Mouse (Mus musculus): ENCODE measurements around the gene Fkbp1a. TPM values are rescaled to one million over a fixed set of nuclear protein-coding genes. Genes with fewer than 3 reads are reported as not detected.

Gene Fkbp1a
- polyA plus RNA-seq, 1 experiment from 2014 or later, result 973 TPM

DNA sequence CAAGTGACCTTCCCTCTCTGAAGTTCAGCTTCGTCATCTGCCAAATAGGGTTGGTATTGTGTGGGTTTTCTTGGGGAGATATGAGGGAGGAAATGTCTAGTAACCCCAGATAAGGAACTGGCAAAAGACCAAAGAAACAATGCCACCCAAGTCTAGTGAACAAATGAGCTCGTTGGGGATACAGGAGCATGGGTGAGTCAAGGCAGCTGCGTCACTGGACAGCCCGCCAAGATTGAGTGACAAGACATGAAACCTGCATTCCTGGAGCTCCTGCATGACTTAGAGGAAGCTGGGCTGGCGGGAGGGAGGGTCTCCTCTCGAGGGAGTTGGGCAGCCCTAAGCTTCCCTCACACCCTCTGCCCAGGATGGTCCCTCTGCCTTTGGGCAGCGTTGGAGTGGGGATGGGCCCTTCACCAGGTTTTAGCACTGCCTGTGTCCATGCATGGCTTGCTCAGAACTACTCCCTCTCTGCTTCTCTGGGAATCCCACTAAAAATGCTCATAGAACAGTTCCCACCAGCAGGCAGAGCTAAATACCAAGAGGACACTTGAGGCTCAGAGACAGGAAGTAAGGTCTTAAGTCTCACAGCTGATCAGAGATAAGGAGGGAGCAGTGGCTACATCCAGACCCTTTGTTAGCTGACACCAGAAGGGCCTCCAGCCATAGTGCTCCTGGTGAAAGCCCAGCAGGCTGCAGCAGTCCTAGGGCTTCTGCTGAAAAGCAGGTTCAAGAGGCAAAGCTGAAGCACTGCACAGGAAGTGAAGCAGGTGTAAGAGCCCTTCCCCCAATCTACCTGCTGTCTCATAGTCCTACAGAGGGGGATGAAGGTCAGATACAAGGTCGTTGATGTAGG, 11.7 kb upstream of the Fkbp1a start:
- WGBS, result 24% methylated on average over 8 of the region's 8 CpGs
- Histone ChIP-seq H3K27ac (peak overlapping the region; percentile 59), H3K4me3 (no peak overlapping the region), H3K27me3 (ENCODE audit: insufficient read depth, poor library complexity, severe bottlenecking) (no peaks in the 10 kb centered on the region), H3K36me3 (no peaks in the 10 kb centered on the region), H3K9me3 (no peaks in the 10 kb centered on the region), H3K4me1 (peaks cover 14% of the 10 kb centered on the region)
- no peak for DNase-seq (ENCODE audit: low spot score)

DNA sequence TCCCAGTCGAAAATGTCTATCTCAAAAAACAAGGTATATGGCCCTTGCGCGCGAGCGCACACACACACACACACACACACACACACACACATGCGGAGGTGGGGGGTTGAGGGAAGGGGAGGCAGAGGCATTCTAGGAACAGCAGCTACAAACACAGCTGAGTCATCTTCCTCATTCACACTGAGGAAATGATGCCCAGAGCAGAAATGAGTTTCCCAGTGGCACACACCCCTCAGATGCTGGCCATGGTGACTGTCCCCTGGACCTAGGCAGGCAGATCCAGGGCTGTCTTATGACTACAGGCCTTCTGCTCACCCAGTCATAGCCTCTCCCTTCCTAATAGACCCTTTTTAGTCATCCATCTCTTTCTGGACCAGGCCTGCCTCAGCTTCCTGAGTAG, 8.7 kb upstream of the Fkbp1a start:
- peaks cover 14% of the 10 kb centered on the region for H3K4me1 ChIP-seq
- H3K27ac ChIP-seq, result no peak overlapping the region
- WGBS, result 87% methylated on average over 6 of the region's 6 CpGs
- H3K36me3 ChIP-seq, result no peaks in the 10 kb centered on the region
- no peaks in the 10 kb centered on the region for H3K27me3 ChIP-seq (ENCODE audit: insufficient read depth, poor library complexity, severe bottlenecking)
- DNase-seq (ENCODE audit: low spot score), result no peak
- no peak overlapping the region for H3K4me3 ChIP-seq
- no peaks in the 10 kb centered on the region for H3K9me3 ChIP-seq

DNA sequence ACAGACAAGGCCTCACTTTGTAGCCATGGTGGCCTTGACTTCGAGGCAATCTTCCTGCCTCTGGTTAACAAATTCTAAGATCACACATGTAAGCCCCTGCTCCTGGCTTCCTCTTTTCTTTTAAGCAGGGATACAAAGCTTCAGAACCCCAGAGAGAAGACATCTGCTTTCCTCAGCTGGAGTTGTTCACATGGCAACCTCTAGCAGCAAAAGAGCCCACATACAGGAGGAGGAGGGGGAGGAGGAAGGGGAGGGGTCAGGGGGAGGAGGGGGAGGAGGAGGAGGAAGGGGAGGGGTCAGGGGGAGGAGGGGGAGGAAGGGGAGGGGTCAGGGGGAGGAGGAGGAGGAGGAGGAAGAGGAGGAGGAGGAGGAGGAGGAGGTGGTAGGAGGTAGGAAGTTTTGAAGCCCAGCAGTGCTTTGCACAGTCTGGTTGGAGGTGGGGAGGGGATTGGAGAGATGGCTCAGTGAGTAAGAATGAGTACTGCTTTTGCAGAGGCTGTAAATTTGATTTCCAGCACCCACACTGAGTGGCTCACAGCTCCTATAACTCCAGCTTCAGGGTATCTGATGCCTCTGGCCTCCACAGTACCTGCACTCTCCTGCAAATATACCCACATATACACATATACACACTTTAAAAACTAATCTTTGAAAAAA, 6.2 kb upstream of the Fkbp1a start:
- Histone ChIP-seq H3K27ac (no peak overlapping the region), H3K4me1 (peaks cover 5% of the 10 kb centered on the region), H3K36me3 (no peaks in the 10 kb centered on the region), H3K4me3 (no peak overlapping the region), H3K9me3 (no peaks in the 10 kb centered on the region), H3K27me3 (ENCODE audit: insufficient read depth, poor library complexity, severe bottlenecking) (no peaks in the 10 kb centered on the region)
- 56% methylated on average over 1 of the region's 1 CpGs for WGBS
- no peak for DNase-seq (ENCODE audit: low spot score)

DNA sequence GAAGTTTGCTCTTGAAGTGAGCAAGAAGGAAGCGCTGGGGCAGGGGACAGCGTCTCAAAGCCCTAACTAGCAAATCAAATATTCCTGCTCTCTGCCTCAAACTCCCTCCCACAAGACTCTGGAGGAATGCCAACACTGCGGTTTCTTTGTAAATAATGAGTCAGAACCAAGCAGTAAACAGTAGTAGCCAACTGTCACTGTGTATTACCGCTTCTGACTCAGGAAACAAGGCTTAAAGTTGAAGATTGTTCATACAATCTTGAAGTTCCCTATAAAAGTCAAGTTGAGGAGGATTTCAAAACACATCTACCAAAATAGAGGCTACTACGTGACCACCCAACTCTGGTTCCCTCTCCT, 5.7 kb upstream of the Fkbp1a start:
- 71% methylated on average over 5 of the region's 5 CpGs for WGBS
- H3K27ac ChIP-seq, result no peak overlapping the region
- H3K27me3 ChIP-seq (ENCODE audit: insufficient read depth, poor library complexity, severe bottlenecking), result no peaks in the 10 kb centered on the region
- no peak for DNase-seq (ENCODE audit: low spot score)
- H3K9me3 ChIP-seq, result no peaks in the 10 kb centered on the region
- no peaks in the 10 kb centered on the region for H3K36me3 ChIP-seq
- H3K4me1 ChIP-seq, result peaks cover 7% of the 10 kb centered on the region; the same call in 1 of the 2 replicates
- H3K4me3 ChIP-seq, result no peak overlapping the region

DNA sequence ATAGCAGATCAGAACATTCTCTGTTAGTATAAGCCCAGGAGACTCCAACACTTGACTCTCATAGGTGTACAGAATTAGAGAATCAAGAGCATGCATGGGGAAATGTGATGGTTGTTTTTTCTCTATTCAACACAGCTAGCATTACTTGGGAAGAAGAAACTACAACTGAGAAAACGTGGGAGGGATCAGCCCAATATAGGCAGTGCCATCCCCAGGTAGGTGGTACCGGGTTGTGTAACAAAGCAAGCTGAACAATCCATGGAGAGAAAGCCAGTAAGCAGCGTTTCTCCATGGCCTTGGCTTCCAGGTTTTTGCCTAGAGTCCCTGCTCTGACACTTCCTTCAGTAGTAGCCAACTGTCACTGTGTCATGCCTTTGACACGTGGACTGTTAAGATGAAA, 3.6 kb upstream of the Fkbp1a start:
- Histone ChIP-seq H3K9me3 (no peaks in the 10 kb centered on the region), H3K4me1 (peaks cover 6% of the 10 kb centered on the region), H3K4me3 (no peak overlapping the region), H3K36me3 (no peaks in the 10 kb centered on the region), H3K27ac (no peak overlapping the region), H3K27me3 (ENCODE audit: insufficient read depth, poor library complexity, severe bottlenecking) (no peaks in the 10 kb centered on the region)
- no peak for DNase-seq (ENCODE audit: low spot score)
- WGBS, result 55% methylated on average over 4 of the region's 4 CpGs

DNA sequence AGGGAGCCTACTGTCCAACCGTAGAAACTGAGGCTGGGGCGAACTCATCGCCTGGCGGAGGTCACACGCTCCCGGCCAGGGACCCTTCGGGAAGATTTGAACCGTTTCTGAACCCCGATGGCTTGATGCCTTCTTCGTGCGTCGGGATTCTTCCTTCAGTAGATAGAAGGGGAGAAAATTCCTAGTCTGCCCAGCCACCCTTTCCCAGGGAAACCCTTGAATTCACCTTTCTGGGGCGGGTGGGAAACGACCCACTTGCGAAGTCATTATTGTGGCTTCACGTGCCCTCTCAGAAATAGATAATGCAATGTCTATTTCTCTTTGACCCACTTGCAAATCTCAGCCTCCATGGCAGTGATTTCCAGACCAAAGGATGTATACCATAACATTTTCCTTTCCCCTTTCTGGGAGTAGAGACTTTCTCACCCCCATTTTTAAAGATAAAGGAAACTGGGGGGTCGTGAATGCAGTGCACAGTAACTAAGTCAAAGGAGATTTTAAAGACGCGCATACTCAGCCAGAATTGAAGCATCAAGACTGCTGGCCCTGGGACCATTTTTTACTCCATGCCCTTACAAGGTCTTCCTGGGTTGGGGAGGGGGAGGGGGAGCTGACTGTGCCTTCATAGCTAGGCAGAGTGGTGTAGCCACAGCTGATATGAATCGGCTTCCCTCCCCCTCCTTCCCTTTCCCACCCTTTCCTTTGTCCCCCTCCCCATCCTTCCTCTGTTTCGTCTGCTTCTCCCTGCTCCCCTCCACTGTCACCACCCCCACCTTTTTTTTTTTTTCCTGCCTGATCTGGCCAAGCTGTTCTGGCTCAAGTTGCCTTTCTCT, 996 bp downstream of the Fkbp1a start:
- WGBS, result 1% methylated on average over 21 of the region's 21 CpGs
- Histone ChIP-seq H3K4me1 (peaks cover 41% of the 10 kb centered on the region), H3K27me3 (ENCODE audit: insufficient read depth, poor library complexity, severe bottlenecking) (no peaks in the 10 kb centered on the region), H3K9me3 (no peaks in the 10 kb centered on the region), H3K27ac (peak overlapping the region; percentile 99), H3K36me3 (peaks cover 44% of the 10 kb centered on the region), H3K4me3 (peak overlapping the region; percentile 98)
- DNase-seq (ENCODE audit: low spot score), result peak; percentile 84

DNA sequence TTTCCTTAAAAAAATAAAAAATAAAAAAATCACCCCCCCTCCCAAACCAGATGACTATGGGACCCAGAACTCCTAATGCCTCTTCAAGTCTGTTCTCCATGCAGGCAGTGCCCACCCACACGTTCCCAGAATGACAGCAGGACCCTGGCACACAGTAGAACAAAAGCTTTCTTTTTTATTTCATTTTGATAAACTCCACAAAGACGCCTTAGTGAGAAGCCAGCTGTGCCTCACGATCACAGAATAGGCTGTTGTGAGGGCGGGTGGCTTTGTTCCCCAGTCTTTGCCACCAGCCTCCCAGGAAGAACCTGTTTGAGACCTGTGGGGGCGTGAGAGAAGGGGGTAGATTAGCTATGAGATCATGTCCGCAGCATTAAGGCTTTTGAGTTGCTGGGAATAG, 2.4 kb downstream of the Fkbp1a start:
- H3K27ac ChIP-seq, result peak overlapping the region; percentile 36; the same call in 1 of the 2 replicates
- H3K4me3 ChIP-seq, result peak overlapping the region; percentile 98
- no peaks in the 10 kb centered on the region for H3K27me3 ChIP-seq (ENCODE audit: insufficient read depth, poor library complexity, severe bottlenecking)
- H3K9me3 ChIP-seq, result no peaks in the 10 kb centered on the region
- peaks cover 55% of the 10 kb centered on the region for H3K4me1 ChIP-seq
- 41% methylated on average over 6 of the region's 6 CpGs for WGBS
- DNase-seq (ENCODE audit: low spot score), result no peak
- peaks cover 56% of the 10 kb centered on the region for H3K36me3 ChIP-seq

DNA sequence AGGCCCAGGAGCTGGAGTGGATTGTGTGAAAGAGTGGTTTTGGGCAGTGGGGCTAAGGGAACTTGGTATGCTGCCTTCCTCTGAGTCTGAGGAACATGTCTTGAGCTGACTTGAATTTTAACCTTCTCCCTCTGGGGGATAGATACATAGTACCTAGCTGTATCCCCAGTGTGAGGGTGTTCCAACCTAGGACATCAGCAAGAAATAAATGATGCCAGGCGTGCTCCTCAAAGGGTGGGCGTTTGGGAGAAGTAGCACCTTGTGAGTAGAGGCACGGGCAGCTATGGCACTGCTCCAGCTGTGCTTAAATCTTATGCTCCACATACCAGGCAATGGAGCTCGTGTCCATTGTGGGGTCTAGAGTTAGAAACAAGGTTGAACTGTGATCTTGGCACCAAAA, 4.3 kb downstream of the Fkbp1a start:
- DNase-seq (ENCODE audit: low spot score), result no peak
- 85% methylated on average over 4 of the region's 4 CpGs for WGBS
- no peak overlapping the region for H3K27ac ChIP-seq
- H3K4me3 ChIP-seq, result no peak overlapping the region
- H3K9me3 ChIP-seq, result no peaks in the 10 kb centered on the region
- H3K36me3 ChIP-seq, result peaks cover 75% of the 10 kb centered on the region
- no peaks in the 10 kb centered on the region for H3K27me3 ChIP-seq (ENCODE audit: insufficient read depth, poor library complexity, severe bottlenecking)
- peaks cover 66% of the 10 kb centered on the region for H3K4me1 ChIP-seq

DNA sequence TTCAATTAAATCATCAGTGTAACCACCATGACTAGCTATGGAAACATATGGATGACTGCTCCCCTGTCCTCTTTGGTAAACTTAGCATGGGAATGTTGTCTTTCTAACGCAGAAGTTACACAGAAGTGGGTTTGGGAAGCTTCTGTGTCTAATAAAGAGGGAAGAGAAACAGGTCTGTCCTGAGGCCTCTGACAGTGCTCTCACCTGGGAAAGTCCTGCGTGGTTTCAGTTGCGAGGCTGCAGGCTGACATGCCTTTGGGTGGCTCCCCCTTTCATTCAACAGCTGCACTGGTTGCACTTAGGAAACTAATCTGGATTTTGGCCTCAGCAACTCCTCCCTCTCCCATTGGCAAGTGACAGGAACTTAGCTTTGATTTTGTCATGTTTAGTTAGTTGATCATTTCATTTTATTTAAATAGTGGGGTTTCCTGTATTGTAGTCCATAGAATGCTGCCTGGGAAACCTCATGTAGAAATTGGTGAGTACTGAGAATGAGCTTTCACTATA, 7.4 kb downstream of the Fkbp1a start:
- Histone ChIP-seq H3K27me3 (ENCODE audit: insufficient read depth, poor library complexity, severe bottlenecking) (no peaks in the 10 kb centered on the region), H3K27ac (peak overlapping the region; percentile 56; the same call in 1 of the 2 replicates), H3K4me1 (peaks cover 54% of the 10 kb centered on the region), H3K36me3 (peaks cover 92% of the 10 kb centered on the region), H3K4me3 (no peak overlapping the region), H3K9me3 (no peaks in the 10 kb centered on the region)
- no peak for DNase-seq (ENCODE audit: low spot score)
- 78% methylated on average over 3 of the region's 3 CpGs for WGBS

DNA sequence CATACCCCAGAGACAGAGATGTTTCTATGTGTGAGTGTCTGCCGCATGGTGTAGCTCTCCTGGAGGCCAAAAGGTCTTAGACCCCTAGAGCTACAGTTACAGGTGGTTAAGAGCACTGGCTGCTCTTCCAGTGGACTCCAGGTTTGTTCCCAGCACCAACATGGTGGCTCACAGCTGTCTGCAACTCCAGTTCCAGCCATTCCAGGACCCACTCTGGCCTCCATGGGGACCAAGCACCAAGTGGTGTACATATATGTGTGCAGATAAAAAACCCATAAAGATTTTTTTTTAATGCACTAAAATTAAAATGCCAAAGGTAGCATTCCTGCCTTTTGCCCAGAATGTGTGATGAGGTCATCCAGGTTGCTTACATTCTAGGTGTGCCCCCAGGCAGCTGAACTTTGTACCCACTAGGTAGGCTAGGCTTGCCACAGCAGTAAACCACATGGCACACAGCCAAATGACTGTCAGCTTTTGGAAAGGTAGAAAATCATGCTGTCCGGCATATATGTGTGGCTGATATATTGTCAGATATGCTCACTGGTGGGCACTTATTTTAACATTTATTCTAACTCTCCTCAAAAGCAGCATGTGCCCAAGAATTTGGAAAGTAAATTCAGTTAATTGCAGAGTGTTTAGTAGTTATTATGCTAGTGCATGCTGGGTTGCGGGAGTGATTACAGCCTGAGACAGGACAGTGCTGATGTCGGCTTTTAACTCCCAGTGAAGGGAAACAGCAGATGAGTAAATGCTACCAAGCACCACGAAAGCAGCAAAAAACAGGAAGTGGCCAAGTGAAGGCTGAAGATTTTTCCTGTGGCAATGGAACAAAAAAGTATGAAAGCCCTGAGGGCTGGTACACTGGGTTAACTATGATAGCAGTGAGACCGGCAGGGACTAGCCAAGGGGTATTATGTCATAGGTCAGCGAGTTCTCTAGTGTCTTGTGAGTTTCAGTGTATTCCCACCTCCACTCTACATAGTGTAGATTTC, 20.9 kb downstream of the Fkbp1a start:
- Histone ChIP-seq H3K9me3 (no peaks in the 10 kb centered on the region), H3K27ac (no peak overlapping the region), H3K4me3 (no peak overlapping the region), H3K27me3 (ENCODE audit: insufficient read depth, poor library complexity, severe bottlenecking) (no peaks in the 10 kb centered on the region), H3K4me1 (no peaks in the 10 kb centered on the region), H3K36me3 (peaks cover 59% of the 10 kb centered on the region)
- 88% methylated on average over 7 of the region's 7 CpGs for WGBS
- DNase-seq (ENCODE audit: low spot score), result no peak

DNA sequence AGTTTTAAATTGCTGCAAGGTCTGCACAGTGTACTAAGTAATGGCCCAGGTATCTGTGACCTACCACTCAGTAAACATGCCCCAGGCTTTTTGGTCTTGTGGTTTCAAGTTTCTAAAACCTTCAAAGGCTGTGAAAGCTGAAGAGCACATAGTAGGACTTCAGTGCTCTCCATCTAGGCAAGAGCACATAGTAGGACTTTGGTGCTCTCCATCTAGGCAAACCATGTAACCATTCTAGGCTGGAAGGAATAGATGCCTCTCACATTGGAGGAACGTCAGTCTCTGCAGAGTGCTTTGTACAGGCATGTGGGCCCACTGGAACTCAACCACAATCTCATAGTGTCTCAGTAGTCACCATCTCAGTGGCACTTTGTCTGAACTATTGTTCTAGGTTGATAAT, 21.7 kb downstream of the Fkbp1a start:
- no peak for DNase-seq (ENCODE audit: low spot score)
- no peak overlapping the region for H3K4me3 ChIP-seq
- H3K4me1 ChIP-seq, result no peaks in the 10 kb centered on the region
- no peaks in the 10 kb centered on the region for H3K9me3 ChIP-seq
- peaks cover 51% of the 10 kb centered on the region for H3K36me3 ChIP-seq
- H3K27ac ChIP-seq, result no peak overlapping the region
- H3K27me3 ChIP-seq (ENCODE audit: insufficient read depth, poor library complexity, severe bottlenecking), result no peaks in the 10 kb centered on the region
- 79% methylated on average over 1 of the region's 1 CpGs for WGBS

DNA sequence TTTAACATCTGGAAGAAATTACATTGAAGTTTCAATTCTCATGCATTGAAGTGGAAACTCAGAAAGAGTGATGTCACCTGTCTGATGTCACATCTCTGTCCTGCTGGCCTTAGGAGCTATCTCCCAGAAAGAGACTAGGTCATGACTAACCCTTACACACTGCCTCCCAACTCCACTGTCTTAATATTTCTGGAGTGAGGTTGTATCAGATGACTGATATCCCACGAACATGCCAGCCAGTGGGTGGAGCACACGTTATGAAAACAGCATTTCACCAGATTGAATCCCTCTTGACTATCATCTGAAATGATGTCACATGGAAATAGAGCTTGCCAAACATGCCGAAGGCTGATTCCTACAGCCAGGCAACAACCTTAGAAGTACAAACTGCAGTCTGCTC, 22.7 kb downstream of the Fkbp1a start:
- H3K4me3 ChIP-seq, result no peak overlapping the region
- H3K36me3 ChIP-seq, result peaks cover 41% of the 10 kb centered on the region
- no peak for DNase-seq (ENCODE audit: low spot score)
- H3K9me3 ChIP-seq, result no peaks in the 10 kb centered on the region
- H3K27me3 ChIP-seq (ENCODE audit: insufficient read depth, poor library complexity, severe bottlenecking), result no peaks in the 10 kb centered on the region
- WGBS, result 62% methylated on average over 3 of the region's 3 CpGs
- H3K4me1 ChIP-seq, result no peaks in the 10 kb centered on the region
- no peak overlapping the region for H3K27ac ChIP-seq

Measured in heart, embryonic 10.5 days (tissue).